Mouse (Mus musculus): ENCODE results near the gene Ptprh. TPM values are rescaled to one million over a fixed set of nuclear protein-coding genes. Genes with fewer than 3 reads are reported as not detected.

Ptprh gene
- polyA plus RNA-seq, 1 experiment from 2014 or later: not detected

- H3K9ac ChIP-seq: no peak overlapping the region
- 60% methylated on average over 1 of the region's 1 CpGs for WGBS
- H3K4me3 ChIP-seq (ENCODE audit: low read depth, low read length): no peak overlapping the region
- no peak for TF ChIP-seq CTCF (IDR thresholded peaks at IDR 0.05; ENCODE audit: low read depth)
- no peaks in the 10 kb centered on the region for H3K36me3 ChIP-seq (ENCODE audit: insufficient read depth)
- DNase-seq (no peak), ATAC-seq (ENCODE audit: insufficient read depth) (no peak)
- 0 out of 2 replicates have a peak, but pooled peaks cover 3% of the 10 kb centered on the region for H3K4me1 ChIP-seq (ENCODE audit: insufficient read depth)
- no peak overlapping the region for H3K27ac ChIP-seq (ENCODE audit: low read depth)
- H3K9me3 ChIP-seq (ENCODE audit: low read depth, low read length): no peaks in the 10 kb centered on the region
- no peaks in the 10 kb centered on the region for H3K27me3 ChIP-seq (ENCODE audit: insufficient read depth, low read length)
- no peak overlapping the region for H3K4me2 ChIP-seq
Observed at GRCm38 (mm10) chr7:4518487-4518886, 85.4 kb downstream of the Ptprh start.

- no peak within 1 kb of the TSS for H3K9ac ChIP-seq
- no peak within 1 kb of the TSS for H3K4me2 ChIP-seq
- H3K36me3 ChIP-seq (ENCODE audit: insufficient read depth): no peaks in the 10 kb centered on the region
- 18% methylated on average over 4 of the region's 4 CpGs for WGBS
- no peak within 1 kb of the TSS for H3K4me3 ChIP-seq (ENCODE audit: low read depth, low read length)
- ATAC-seq (ENCODE audit: insufficient read depth) (no peak), DNase-seq (no peak)
- H3K27me3 ChIP-seq (ENCODE audit: insufficient read depth, low read length): no peaks in the 10 kb centered on the region
- TF ChIP-seq CTCF (IDR thresholded peaks at IDR 0.05; ENCODE audit: low read depth): no peak
- H3K9me3 ChIP-seq (ENCODE audit: low read depth, low read length): no peaks in the 10 kb centered on the region
- 0 out of 2 replicates have a peak, but pooled peaks cover 3% of the 10 kb centered on the region for H3K4me1 ChIP-seq (ENCODE audit: insufficient read depth)
- 0 out of 2 replicates have a peak within 1 kb of the TSS, but pooled peaks have one; percentile 9 for H3K27ac ChIP-seq (ENCODE audit: low read depth)
Observed at GRCm38 (mm10) chr7:4516332-4517050, 87.3 kb downstream of the Ptprh start, which contains the start of gene Tnnt1. Tnnt1 (minus strand) TSS chr7:4516382.

GRCm38 (mm10) chr7:4515853-4516252 is 88.0 kb downstream of the Ptprh start:
- 49% methylated on average over 5 of the region's 6 CpGs for WGBS
- Histone ChIP-seq H3K4me3 (ENCODE audit: low read depth, low read length) (no peak overlapping the region), H3K9ac (no peak overlapping the region), H3K27ac (ENCODE audit: low read depth) (no peak overlapping the region), H3K9me3 (ENCODE audit: low read depth, low read length) (no peaks in the 10 kb centered on the region), H3K27me3 (ENCODE audit: insufficient read depth, low read length) (no peaks in the 10 kb centered on the region), H3K4me1 (ENCODE audit: insufficient read depth) (peaks cover 2% of the 10 kb centered on the region; the same call in 1 of the 2 replicates), H3K4me2 (no peak overlapping the region), H3K36me3 (ENCODE audit: insufficient read depth) (no peaks in the 10 kb centered on the region)
- no peak for DNase-seq
- TF ChIP-seq CTCF (IDR thresholded peaks at IDR 0.05; ENCODE audit: low read depth): no peak
- ATAC-seq (ENCODE audit: insufficient read depth): no peak

- DNase-seq (peak; percentile 70), ATAC-seq (ENCODE audit: insufficient read depth) (peak; percentile 36; the same call in 1 of the 2 replicates)
- no peaks in the 10 kb centered on the region for H3K9me3 ChIP-seq (ENCODE audit: low read depth, low read length)
- no peaks in the 10 kb centered on the region for H3K36me3 ChIP-seq (ENCODE audit: insufficient read depth)
- no peaks in the 10 kb centered on the region; the same call in 1 of the 2 replicates for H3K4me1 ChIP-seq (ENCODE audit: insufficient read depth)
- H3K4me2 ChIP-seq: peak overlapping the region; percentile 7; the same call in 1 of the 2 replicates
- no peak overlapping the region; the same call in 1 of the 2 replicates for H3K9ac ChIP-seq
- H3K4me3 ChIP-seq (ENCODE audit: low read depth, low read length): no peak overlapping the region
- no peak for TF ChIP-seq CTCF (IDR thresholded peaks at IDR 0.05; ENCODE audit: low read depth)
- H3K27ac ChIP-seq (ENCODE audit: low read depth): peak overlapping the region; percentile 72; the same call in 1 of the 2 replicates
- 43% methylated on average over 6 of the region's 6 CpGs for WGBS
- H3K27me3 ChIP-seq (ENCODE audit: insufficient read depth, low read length): no peaks in the 10 kb centered on the region
Observed at GRCm38 (mm10) chr7:4513829-4514712, 89.8 kb downstream of the Ptprh start.

- H3K4me1 ChIP-seq (ENCODE audit: insufficient read depth): no peaks in the 10 kb centered on the region; the same call in 1 of the 2 replicates
- no peak overlapping the region for H3K4me3 ChIP-seq (ENCODE audit: low read depth, low read length)
- WGBS: 31% methylated on average over 13 of the region's 13 CpGs
- DNase-seq (peak; percentile 71), ATAC-seq (ENCODE audit: insufficient read depth) (no peak)
- peak; percentile 86 for TF ChIP-seq CTCF (IDR thresholded peaks at IDR 0.05; ENCODE audit: low read depth)
- H3K4me2 ChIP-seq: no peak overlapping the region
- no peaks in the 10 kb centered on the region for H3K27me3 ChIP-seq (ENCODE audit: insufficient read depth, low read length)
- H3K27ac ChIP-seq (ENCODE audit: low read depth): peak overlapping the region; percentile 72; the same call in 1 of the 2 replicates
- no peaks in the 10 kb centered on the region for H3K36me3 ChIP-seq (ENCODE audit: insufficient read depth)
- no peak overlapping the region for H3K9ac ChIP-seq
- no peaks in the 10 kb centered on the region for H3K9me3 ChIP-seq (ENCODE audit: low read depth, low read length)
Observed at GRCm38 (mm10) chr7:4513236-4513635, 90.6 kb downstream of the Ptprh start.

- Histone ChIP-seq H3K27ac (ENCODE audit: low read depth) (no peak overlapping the region), H3K27me3 (ENCODE audit: insufficient read depth, low read length) (no peaks in the 10 kb centered on the region), H3K9me3 (ENCODE audit: low read depth, low read length) (no peaks in the 10 kb centered on the region), H3K4me3 (ENCODE audit: low read depth, low read length) (no peak overlapping the region), H3K4me1 (ENCODE audit: insufficient read depth) (no peaks in the 10 kb centered on the region; the same call in 1 of the 2 replicates), H3K9ac (no peak overlapping the region), H3K4me2 (no peak overlapping the region), H3K36me3 (ENCODE audit: insufficient read depth) (no peaks in the 10 kb centered on the region)
- no peak for ATAC-seq (ENCODE audit: insufficient read depth)
- no peak for TF ChIP-seq CTCF (IDR thresholded peaks at IDR 0.05; ENCODE audit: low read depth)
- no peak for DNase-seq
- WGBS: 48% methylated on average over 8 of the region's 8 CpGs
Observed at GRCm38 (mm10) chr7:4511489-4512224, 92.2 kb downstream of the Ptprh start.

Measured in lung, embryonic 14.5 days (tissue).